Mouse (Mus musculus): Measurements from ENCODE around the gene Mto1.
"Not testable (repeated sequence)": the region's sequence is repeated elsewhere in the genome, so short reads cannot be mapped to it uniquely, and the experiment has no call there.

The Mto1 gene

DNA sequence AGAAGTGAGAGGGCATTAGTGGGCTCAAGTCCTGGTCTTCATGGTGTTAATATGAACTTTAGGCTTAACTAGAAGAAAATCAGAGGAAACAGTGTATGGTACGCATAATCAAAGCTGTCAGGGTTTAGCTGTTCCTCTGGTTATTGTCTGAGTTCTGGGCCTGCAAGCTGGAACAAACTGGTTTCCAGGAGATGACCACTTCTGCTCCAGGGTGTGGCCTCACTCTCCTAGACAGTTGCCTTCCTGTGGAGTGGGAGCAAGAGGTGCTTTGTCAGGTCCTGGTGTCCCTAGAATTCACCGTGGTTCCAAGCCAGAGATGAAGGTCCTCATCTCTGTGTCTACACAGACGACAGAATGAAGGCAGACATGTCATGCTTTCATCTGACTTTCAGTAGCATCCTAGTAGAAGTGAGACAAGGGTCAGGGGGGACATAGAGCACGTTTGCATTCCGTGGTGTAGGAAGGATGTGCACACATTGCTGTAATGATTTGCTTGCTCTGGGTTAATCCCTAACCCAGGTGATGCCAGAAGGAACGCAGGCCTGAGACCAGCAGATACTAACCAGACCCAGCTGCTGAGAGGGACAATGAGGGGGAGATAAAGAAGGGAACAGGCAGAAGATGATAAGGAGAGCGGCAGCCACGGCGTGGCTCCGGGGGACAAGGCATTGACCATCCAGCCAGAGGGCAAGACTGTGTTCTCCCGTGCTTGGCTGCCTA is 58.2 kb downstream of the Mto1 start:
- DNase-seq (ENCODE audit: low read depth), result no peak

DNA sequence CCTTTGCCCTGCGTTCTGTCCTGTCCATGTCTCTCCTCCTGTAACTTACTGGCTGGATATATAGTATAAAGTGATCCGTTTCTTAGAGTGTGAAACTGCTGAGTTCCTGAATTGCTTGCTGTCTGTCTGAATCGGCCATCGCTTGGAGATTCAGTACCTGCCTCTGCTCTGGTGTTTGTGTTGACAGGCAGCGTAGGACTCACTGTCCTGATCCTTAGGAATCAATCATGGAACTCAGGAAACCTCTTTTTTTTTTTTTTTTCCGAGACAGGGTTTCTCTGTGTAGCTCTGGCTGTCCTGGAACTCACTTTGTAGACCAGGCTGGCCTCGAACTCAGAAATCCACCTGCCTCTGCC is 58.7 kb downstream of the Mto1 start:
- no peak for DNase-seq (ENCODE audit: low read depth)

DNA sequence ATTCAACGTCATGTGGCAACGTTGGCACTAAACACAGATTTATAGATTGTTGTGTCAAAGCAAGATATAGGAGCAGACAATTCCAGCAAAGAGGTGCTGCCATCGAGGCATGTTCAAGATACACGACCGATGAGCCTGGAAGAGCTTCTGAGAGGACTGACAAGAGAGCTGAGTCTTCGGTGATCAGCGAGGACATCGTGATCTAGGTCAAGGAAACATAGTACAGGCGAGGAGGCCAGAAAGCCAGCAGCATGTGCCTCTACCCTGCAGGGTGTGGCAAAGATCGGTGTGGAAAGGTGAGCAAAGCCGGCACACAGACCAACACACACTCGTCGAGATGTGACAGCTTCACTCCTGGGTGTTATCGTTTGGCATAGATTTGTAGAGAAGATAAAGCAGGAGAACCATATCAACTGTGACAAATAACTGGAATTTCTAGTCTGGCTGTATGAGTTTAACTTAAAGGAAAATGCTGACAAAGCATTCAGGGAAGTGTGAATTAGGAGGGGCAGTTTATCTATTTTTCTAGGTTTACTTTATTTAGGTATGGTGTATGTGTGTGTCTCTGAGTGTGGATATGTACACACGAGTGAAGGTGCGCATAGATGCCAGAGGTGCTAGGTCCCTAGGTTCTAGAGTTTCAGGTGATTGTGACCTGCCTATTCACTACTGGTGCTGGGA is 60.2 kb downstream of the Mto1 start:
- DNase-seq (ENCODE audit: low read depth), result no peak

DNA sequence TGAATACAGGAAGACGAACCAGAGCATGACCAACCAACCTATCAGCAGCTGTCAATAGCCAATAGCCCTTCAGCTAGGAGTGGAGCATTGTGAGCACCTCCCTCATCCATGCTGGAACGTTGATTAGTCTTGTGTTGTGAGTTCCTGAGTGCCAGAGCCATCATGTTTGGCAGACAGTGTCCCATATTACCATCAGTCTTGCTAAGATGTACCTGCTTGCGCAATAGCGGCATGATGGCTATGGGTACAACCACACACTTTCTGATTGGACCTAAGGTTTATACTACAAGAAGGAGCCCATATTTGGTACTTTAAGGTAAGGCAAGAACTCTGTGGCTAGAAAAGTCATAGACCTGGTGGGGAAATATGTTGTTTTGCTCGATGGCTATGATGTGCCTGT is 63.7 kb downstream of the Mto1 start:
- DNase-seq (ENCODE audit: low read depth), result no peak

DNA sequence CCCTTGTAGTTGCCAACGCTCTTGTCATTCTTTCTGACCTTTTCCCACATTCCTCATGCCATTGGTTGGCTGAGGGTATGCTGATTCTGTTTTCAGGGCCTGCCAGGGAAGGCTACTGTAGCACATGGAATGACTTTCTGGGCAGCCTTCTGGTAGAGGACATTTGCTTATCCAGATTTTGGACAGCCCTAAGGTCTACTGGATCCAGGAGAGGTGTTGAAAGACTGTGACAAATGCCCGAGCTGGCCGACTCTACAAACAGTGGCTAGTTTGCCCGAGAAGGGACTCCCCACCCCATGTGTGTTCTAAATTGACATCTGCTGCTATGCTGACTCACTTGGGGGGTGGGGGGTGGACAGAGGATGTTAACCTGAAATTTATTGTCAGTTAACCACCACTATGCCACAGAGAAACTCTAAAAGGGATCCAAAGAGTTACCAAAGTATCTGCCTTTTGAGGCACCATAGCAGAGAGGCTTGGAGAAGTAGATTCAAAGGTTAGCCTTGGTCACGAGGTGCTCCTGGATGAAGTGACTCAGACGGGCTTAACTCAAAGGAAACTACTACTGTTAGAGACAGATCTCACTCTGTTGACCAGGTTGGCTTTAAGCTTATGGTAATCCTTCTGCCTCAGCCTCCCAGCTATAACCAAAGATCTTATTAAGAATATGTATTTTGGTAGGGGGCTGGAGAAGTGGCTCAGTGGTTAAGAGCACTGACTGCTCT is 65.9 kb downstream of the Mto1 start:
- DNase-seq (ENCODE audit: low read depth), result no peak

DNA sequence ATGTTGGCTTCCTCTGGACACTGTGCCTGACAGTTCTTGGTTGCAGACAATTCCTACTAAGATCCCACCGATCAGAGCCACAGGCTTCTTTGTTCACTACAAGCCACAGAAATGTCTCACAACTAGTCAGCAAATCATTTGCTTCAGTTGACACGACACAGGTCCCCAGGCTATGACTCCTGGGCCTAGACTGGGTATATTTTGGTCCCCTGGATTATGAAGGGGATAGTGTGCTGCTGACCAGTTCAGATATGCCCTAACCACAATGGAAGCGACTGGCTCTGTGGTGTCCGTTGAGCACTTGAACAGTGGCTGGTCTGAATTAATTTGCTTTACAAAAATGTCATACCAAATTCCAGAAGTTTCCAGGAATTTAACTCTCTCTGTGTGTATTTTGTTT is 66.7 kb downstream of the Mto1 start:
- DNase-seq (ENCODE audit: low read depth), result no peak

DNA sequence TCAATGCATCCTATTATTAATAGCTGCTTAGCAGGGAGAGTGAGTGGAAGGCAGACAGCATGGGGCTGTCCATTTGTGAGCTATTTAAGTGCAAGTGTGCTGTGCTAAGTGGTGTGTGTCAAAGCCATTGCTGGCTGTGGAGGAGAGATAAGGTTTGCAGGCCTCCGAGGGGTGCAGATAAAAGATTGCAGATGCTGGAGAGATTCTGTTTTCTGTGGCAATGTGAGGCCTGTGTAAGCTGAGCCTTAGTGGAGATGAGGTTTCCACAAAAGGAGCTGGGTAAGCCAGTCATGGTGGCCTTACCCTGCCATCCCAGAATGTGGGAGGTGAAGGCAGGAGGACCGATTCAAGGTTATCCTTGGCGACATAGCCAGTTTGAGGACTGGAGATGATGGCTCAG is 68.1 kb downstream of the Mto1 start:
- no peak for DNase-seq (ENCODE audit: low read depth)

DNA sequence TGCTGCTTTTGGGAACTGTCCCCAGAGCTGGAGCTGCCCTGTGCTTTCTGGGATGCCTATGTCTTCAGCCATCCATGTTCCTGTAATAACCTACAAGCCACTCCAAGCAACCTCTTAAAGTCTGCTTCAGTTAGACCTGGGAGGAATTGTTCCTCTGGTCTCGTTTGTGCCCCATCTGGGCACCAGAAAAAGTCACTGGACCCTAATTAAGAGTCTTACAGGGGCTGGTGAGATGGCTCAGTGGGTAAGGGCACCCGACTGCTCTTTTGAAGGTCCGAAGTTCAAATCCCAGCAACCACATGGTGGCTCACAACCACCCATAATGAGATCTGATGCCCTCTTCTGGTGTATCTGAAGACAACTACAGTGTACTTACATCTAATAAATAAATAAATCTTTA is 69.2 kb downstream of the Mto1 start:
- DNase-seq (ENCODE audit: low read depth), result not testable (repeated sequence)

DNA sequence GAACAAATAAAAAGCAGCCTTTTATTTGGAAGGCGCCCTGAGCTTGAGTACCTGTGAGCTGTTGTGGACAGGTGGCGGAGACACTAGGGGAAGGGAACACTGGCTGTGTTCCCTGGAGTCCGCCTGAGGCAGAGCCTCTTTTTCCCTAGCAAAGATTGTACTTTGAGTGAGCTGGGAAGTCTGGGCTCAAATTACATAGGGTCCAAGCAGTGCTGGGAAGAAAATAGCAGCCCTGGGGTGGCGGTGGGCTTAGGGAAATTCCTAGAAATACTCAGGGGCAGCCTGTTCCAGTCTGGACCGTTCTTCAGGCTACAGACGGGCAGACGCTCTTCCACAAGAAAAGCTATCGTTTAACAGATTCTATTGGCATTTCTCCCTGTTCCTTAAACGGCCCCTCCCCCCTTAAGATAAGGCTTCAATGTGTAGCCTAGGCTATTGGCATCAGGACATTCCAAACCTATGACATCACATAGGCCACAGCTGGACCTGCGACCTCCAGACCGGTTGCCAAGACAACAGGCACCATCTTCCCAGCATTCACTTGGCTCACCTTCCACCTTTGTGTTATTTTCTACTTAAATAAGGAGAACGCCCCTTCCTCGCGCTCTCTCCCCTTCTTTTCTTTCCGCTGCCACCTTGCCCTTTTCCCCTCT is 72.2 kb downstream of the Mto1 start:
- no peak for DNase-seq (ENCODE audit: low read depth)

DNA sequence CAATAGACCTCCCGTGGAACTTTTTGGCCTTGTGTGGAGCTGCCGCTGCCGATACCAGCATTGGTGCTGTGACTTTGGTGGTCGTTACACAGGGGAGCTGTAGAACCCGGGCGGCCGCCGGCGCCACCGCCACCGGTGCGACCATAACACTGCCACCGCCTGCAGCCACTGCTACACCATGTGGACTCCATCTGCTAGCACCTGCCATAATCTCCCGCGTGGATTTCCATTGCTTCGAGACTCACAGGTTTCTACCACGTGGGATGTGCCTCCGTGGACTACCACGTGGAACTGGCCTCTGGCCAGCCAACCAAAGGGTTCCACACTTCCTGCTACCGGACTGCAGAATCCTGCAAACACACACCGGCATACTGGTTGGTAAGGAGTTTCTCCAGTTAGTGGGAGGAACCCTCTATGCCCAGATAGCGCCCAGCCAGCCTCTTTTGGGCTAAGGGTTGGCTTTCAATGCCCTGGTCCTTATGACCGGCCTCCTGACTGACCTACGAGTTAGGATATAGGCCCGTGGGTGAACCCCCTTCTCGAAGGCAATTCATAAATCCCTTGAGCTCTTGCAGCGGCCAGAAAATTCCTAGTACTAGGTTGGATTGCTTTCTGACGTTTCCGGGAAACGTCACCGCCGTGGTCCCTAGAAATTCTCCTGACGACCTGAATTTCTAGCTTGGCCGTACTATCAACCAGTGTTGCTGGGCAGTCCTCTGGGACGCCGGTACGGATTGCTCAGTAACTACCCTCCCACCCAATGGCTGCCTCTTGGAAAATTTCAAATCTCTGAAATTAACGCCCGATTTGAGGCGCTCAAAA is 73.0 kb downstream of the Mto1 start:
- peak; percentile 37 for DNase-seq (ENCODE audit: low read depth)

DNA sequence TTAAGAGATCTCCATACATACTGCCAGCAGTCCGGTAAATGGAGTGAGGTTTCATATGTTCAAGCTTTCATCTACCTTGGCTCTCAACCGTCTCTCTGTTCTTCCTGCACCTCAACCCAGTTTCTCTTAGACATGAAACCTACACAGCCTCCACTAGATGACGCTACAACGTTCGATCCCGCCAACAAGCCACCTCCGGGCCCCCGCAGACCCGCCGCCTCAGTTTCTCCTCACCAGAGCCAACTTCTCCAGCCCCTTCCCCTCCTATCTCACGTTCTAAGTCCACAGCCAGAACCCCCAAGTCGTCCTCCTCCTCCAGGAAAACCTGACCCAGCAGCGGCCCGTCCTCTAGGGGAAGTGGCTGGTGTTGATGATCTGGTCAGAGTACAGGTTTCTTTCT is 73.7 kb downstream of the Mto1 start:
- DNase-seq (ENCODE audit: low read depth), result peak; percentile 78

All from naive thymus-derived CD4-positive, alpha-beta T cell, adult 2 months (primary cell).